Mouse (Mus musculus) liver, adult (tissue): ENCODE measurements around the gene Phf13.

Experiments used
- GATA4 ChIP-seq: IDR thresholded peaks from 2 replicates; pipeline ENCODE4 v1.6.1; 2014; ENCODE audit warnings: mild to moderate bottlenecking, low read length; ENCODE audit not compliant: insufficient replicate concordance

The Phf13 gene

GRCm38 (mm10) chr4:152006137-152006536 lies 10.1 kb upstream of the Phf13 start:
- no peak for TF ChIP-seq GATA4

DNA sequence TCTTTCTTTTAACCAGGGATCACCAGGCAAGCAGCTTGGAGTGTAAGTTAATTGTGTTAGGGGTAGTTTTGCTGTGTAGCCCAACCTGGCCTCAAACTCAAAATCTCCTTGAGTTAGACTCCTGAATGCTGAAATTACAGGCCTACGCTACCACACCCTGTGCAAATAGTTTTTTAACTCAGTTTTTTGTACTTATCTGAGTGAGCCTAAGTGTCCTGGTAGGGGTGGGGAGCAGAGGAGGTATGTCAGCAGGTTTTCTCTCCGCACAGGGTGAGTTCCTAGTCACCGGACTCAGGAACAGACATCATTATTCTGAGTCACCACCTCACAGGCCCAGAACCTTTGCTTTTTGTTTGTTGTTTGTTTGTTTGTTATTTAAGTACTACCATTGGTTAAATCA lies 6.0 kb upstream of the Phf13 start:
- TF ChIP-seq GATA4: no peak

DNA sequence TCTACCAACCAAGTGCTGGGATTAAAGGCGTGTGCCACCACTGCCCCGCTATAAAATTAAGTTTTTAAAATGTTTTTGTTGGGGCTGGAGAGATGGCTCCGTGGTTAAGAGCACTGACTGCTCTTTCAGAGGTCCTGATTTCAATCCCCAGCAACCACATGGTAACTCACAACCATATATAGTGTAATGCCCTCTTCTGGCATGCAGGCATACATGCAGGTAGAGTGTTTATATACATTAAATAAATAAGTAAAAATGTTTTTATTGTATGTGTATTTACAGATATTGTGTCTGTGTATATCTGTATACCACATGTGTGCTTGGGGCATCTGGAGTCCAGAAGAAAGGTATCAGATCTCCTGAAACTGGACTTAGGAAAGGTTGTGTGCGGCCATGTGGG lies 5.3 kb upstream of the Phf13 start:
- no peak for TF ChIP-seq GATA4

DNA sequence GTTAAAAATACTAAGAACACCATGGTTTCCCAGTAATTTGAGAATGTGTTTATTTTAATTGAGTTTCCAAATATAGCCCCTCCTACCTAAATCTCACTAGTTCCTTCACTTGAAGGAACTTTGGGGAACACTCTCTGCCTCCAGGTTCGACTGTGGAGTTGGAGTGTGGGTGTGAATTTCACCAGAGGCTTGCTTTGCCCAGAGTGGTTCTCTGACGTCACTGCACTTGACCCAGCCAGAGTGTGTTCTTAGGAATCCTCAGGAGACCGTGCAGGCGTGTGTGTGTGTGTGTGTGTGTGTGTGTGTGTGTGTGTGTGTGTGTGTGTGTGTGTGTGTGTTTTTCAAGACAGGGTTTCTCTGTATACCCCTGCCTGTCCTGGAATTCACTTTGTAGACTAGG lies 4.8 kb upstream of the Phf13 start:
- TF ChIP-seq GATA4: no peak

DNA sequence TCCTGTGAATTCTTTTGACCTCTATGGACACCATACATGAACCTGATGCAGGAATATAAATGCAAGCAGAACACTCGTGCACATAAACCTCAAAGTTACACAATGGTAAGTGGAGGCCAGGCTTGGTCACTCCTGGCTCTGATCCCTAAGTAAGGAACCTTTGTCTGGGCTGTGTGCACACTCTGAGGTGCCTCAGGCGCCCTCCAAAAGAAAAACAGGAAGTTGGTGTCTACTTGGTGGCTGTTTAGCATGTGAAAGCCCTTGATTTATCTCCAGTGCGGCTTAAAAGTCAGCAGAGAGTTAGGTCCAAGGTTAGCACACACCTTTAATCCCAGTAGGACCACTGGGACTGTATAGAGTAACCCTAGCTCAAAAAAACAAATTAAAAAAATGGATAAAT lies 3.4 kb upstream of the Phf13 start:
- no peak for TF ChIP-seq GATA4

DNA sequence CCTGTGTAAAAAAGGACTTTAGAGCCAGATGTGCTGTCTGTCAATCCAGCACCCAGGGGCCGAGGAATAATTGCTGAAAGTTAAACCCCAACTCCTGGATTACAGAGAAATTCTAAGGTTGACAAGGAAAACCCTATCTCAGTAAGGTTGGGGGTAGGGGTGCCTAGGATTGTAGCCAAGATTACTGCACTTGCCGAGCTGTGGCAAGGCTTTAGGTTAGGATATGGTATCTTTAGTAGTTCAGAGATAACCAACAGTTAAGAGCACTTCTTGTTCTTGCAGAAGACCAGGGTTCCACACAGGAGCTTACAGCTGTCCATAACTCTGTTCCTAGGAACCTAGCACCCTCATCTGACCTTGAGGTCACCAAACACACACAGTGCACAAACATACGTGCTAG lies 1.6 kb upstream of the Phf13 start:
- TF ChIP-seq GATA4: no peak

DNA sequence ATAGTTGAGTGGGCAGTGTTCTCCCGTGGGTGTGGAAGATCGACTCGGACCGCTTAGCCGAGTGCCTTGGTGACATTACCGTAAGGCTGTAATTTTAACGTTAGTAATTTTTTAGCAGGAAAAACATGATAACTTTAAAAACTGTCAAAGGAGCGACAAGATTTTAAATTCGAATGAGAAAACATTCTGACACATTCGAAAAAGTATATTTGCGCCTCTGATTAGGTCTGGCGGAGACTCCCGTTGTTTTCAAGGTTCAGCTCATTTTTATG lies 829 bp upstream of the Phf13 start:
- no peak for TF ChIP-seq GATA4

DNA sequence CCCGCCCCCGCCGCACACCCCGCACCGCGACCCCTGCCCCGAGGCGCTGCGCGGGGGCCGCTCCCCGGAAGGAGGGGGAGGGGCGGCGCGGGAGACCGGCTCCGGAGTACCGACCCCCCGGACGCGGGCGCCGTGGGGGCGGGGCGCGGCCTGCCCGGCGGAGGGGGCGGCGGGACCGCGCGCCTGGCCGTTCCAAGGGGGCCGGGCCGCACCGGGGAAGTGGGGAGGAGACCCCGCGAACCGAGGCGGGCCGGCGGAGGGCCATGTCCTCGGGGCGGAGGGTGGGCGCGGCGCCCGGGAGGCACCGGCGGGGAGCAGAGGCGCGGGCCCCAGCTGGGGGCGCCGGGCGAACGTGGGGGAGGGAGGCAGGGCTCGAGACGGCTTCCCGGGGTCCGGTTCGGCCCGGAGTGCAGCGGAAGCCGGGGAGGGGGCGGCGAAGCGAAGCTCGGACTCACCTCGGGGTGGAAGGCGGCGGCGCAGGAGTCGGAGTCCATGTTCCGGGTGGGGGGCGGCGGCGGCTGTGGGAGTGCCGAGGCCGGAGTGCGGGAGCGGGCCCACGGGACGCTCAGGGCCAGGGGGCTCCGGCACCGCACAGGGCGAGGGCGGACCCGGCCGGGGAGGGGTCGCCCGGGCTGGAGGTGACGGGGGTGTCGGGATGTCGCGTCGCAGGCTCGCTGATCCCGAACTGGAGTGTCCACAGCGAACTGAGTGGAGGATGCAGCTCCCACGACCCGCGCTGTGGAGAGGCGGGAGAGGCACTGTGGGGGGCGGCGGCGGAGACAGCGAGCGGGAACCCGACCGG lies 486 bp downstream of the Phf13 start:
- TF ChIP-seq GATA4: no peak

DNA sequence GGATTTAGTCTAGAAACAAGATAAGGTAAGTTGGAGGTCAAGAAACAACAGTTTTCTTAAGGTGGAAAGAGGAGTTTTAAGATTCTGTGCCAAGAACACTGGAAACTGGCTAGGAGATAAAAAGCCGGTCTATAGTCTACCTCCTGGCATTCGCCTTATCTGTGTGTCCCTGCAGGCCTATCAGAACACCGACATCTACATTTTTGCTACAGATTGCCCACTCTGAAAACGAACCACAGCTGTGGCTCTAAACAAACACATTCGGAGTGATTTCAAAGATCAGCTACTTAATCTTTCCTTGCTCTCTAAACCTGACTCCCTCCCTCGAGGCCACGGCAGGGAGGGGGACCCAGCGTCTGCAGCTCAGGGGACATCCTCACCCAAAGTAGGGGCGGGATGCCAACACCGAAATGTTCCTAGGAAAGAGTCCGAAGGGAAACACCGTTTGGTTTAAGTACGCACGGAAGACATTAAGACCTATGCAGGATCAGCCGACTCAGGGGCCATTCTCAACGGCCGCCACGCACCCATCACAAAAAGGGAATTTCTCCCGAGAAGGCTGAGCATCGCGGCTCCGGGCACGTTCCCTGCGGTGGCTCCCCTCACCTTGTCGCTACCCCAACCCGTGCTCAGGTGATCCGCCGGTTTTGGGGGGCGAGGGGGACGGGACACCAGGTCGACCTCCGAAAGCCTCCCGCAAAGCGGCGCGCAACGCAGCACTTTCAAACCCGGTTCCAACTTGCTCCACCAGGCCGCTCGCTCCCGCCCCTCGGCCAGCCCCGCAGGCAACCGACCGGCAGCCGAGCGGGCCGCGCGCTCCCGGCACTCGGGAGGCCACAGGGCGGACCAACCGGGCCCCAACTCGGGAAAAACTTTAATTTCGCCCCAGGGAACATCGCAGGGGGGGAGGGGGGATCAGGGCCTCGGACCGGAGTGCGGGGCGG lies 1.6 kb downstream of the Phf13 start:
- TF ChIP-seq GATA4: no peak

GRCm38 (mm10) chr4:151993035-151993434 lies 3.0 kb downstream of the Phf13 start:
- TF ChIP-seq GATA4: no peak

- TF ChIP-seq GATA4: no peak
Measured at GRCm38 (mm10) chr4:151992091-151992490, 4.0 kb downstream of the Phf13 start.

DNA sequence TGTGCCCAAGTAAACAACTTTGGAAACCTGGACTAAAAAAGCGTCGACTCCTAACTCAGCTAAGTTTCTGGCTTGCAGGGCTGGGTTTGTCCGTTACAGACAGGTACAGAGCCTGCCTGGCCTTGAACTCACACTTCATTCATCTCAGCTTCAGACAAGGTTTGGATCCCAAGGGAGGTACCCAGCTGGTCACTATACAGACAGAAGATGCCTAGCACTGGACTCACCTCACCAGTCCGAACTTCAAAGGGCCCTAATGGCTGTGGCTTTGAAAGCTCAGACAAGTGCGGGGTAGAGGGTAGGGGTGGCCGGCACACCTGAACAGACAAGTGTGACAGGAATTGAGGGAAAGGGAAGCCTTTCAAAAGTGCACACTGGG lies 7.0 kb downstream of the Phf13 start:
- no peak for TF ChIP-seq GATA4

DNA sequence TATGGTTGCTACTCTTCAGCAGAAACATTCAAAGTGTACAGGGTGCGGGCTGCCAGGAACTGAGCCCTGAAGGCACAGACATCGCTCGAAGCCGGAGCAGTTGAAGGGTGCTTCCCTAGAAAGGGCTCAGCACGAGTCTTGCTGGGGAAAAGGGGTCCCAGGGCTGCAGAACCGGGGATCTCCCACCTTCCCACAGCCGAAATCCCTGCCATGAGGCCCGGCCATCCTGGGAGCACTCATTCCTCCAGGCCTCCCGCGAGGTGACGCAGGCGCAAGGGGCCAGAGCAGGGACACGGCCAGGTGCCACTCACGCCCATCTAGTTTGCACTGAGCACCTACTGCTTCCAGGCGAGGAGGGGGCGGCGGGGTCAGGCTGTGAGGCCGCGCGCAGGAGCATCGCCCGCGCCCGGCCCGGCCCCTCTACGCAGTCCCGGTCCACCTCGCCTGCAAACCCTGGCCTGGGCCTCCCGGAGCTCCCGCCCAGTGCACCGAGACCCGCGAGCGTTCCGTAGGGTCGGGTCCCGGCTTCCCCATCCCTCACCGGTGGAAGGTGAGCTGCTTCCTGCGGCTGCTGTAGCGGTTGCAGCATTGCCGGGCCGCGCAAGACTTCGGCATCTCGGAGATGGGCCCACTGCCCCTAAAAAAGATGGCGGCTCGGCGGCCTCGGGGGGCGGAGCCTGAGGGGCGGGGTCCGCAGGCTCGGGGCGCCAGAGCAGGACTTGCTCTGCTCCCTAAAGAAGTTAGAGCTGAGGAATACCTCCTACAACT lies 7.5 kb downstream of the Phf13 start, which contains the start of gene Thap3:
Thap3 (minus strand) TSS at position 656 of the 768 bp plus-strand sequence.
- TF ChIP-seq GATA4: no peak; the same call in 1 of the 2 replicates

GRCm38 (mm10) chr4:151988014-151988341 lies 8.1 kb downstream of the Phf13 start:
- no peak for TF ChIP-seq GATA4

- no peak for TF ChIP-seq GATA4
Measured at GRCm38 (mm10) chr4:151986650-151987049, 9.4 kb downstream of the Phf13 start.

GRCm38 (mm10) chr4:151985886-151986285 lies 10.2 kb downstream of the Phf13 start:
- no peak for TF ChIP-seq GATA4
